Mouse (Mus musculus) 3134 (cell line): ENCODE results near the gene 4930470P17Rik.
"Not testable (repeated sequence)": the region's sequence is repeated elsewhere in the genome, so short reads cannot be mapped to it uniquely, and the experiment has no call there.

Experiments used
- DNase-seq: peaks from one replicate; pipeline ENCODE4 v3.0.0-alpha.2; 2011; ENCODE audit warnings: low spot score; ENCODE audit not compliant: insufficient read length; ENCODE audit errors: extremely low read depth

4930470P17Rik gene

DNA sequence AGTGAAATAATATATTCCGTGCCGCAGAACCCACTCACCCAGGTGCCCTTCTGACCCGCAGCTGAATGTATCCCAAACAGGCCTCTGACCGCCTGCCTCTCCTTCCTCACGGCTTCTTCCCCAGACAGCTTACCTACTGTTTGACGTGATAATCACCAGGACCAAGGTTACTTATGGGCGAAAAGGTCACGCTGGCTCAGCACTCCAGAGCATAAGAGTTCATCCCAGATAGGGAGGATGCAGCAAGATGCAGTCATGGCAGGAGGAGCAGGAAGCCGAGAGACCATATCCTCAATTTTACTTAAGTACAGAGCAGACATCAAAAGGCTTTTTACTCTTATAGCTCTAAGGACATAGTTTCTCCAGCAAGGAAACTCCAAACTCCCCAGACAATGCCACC, at the start of gene 4930470P17Rik:
4930470P17Rik (minus strand) TSS at position 101 of the 400 bp plus-strand sequence.
- DNase-seq: no peak

DNA sequence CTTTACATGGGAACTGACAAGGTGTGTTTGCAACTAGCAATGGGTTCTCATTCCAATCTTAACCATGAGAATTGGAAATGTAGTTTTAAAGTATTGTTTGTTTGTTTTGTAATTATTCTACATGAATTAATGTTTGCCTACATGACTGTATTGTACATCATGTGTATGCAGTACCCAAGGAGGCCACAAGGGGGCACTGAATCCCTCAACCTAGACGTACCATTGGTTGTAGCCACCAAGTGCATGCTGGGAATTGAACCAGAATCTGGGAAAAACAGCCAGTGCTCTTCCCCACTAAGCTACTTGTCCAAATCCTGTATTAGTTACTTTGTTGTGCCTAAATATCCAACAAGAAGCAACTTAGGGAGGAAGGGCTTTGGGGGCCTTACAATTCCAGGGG, 49.7 kb upstream of the 4930470P17Rik start:
- DNase-seq: no peak

DNA sequence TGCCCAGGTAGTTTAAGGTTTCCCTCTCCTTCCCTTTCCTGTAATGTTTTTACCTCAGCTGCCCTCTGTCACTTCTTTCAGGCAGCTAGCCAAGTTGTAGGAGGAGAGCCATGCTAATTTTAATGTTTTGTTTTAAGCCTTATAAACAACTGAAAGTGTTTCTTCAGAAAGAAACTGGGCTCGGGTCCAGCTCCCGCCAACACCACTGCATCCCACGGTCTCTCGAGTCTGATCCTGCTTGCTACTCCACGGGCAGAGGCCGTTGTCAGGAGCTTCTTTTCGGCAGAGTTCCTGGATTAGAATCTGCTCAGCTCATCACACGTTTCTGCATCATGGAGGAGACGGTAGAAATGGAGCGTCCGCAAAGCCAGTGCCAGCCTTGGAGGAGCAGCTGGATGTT, 46.7 kb upstream of the 4930470P17Rik start:
- no peak for DNase-seq

DNA sequence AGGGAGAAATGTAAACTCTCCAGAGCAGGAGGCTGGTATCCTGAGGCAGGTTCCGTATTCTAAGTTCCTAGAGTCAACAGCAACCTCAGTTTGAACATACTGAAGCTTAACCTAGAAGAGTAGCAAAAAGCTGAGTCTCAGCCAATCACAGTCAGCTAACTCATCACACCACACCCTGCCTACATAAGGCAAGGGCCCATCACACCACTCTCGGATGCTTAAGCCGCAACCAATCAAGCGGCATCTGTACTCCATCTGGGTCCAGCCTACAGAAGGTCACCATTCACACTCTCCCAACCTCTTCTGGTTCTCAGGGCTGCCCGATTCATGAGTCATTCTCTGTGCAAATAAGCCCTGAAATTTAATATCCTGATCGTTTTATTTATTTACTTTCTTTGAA, 44.4 kb upstream of the 4930470P17Rik start:
- no peak for DNase-seq

DNA sequence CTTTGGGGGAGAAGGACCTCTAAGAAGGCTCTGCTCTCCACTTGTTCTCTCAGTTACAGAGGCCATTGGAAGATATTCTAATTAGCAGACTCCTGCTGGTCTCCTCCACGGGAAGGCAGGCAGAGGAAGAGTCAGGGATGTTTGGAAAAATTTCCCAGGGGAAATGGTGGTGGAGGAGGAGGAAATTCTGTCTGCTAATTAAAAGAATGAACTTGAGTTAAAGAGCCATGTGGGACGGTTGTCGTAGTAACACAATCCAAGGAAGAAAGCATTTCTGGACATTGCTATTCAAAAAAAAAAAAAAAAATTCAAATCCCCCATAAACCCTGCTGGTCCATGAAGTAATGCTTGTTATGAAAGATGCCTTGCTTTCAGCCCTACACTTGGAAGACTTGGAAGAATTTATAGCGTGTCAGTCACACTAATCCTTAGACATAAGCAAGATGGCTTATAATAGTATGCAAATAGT, 40.6 kb upstream of the 4930470P17Rik start:
- no peak for DNase-seq

DNA sequence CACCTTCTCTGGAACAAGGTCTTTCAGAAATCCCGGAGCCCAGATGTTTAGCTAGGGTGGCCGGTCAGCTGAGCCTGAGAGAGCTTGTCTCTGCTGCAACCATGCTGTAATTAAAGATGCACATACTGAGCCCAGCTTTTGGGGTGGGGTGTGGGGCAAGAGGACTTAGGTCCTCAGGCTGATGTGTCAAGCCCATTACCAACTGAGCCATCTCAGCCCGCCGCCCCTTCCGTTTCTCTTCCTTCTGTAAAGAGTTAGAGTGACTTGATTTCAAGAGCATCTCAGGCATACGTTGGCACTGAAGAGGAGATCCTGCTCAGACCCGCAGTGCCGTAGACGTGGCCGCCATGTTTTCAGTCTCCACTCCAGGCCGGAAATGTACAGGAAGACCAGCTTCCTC, 38.5 kb upstream of the 4930470P17Rik start:
- no peak for DNase-seq

DNA sequence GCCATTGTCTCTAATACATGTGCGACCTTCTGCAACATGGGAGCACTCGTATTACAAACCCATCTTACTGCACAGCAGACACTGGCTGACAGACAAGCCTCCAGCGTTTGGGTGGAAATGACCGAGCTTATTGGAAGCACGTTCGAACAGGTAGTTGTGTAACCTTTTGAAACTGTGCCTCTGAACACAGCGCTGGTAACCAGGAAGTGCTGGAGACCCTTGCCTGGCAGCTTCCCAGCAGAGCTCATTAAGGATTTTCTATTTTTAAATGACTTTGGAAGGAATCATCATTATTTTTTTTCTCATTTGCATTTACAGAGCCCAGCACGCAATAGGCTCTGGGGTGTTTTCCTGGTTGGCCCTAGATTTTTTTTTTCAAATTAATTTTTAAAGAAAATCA, 36.9 kb upstream of the 4930470P17Rik start:
- DNase-seq: no peak

DNA sequence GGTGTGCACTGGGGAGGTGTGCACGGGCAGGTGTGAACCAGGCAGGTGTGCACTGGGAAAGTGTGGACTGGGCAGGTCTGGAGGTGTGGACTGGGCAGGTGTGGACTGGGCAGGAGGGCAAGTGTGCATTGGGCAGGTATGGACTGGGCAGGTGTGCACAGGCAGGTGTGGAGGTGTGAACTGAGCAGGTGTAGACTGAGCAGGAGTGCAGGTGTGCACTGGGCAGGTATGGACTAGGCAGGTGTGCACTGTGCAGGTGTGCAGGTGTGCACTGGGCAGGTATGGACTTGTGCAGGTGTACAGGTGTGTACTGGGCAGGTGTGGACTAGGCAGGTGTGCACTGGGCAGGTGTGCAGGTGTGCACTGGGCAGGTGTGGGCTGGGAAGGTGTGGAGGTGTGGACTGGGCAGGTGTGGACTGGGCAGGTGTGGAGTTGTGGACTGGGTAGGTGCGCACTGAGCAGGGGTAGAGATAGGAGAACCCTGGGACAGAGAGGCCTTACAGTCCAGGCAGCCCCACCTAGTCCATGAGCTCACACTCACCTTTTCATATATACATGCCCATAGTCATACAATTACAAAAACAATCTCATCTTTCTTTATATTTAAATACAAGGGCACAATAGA, 31.3 kb upstream of the 4930470P17Rik start:
- DNase-seq: no peak

DNA sequence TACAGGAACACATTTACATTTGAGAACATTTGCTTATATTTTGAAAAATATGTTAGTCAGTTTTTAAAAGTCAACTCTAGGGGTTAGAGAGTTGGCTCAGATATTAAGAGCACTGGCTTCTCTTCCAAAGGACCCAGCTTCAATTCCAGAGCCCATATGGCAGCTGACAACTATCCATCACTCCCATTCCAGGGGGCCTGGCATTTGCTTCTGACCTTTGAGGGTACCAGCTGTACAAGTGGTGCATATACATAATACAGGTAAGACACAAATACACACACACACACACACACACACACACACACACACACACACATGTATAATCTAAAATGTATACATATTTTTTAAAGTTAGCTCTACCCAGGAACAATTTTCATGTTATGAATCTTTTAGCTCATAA, 30.6 kb upstream of the 4930470P17Rik start:
- DNase-seq: no peak

DNA sequence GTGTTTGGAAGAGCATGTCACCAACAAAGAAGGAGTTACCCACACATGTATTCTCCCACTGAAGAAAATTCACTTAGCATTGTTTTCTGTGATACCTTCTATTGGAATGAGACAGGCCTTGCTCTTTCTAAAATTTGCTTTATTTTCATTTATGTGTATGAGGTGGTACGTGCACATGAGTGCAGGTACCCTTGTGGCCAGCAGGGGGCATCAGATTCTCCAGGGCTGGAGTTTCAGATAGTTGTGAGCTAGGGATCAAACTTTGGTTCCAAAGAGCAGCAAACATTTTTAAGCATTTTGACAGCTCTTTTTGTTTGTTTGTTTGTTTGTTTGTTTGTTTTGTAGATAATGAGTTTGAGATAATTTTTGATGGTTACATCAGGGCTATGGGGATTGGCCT, 29.6 kb upstream of the 4930470P17Rik start:
- DNase-seq: no peak

DNA sequence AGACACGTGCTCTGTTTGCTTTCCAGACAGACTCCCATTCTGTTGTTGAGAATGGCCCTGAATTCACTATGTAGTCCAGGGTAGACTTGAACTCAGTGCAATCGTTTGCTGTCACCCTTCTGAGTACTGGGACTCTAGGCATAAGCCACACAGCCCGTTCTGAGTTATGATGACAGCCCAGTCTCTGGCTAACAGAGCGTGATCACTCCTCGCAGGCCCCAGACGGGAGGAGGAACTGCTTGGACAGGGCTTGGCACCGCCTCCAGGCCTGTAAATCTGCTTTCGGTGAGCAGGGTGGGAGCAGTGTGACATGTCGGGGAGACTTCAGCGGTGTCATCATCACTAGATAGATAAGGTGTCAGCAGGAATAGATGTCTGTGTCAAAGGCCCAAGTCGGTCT, 28.7 kb upstream of the 4930470P17Rik start:
- DNase-seq: no peak

DNA sequence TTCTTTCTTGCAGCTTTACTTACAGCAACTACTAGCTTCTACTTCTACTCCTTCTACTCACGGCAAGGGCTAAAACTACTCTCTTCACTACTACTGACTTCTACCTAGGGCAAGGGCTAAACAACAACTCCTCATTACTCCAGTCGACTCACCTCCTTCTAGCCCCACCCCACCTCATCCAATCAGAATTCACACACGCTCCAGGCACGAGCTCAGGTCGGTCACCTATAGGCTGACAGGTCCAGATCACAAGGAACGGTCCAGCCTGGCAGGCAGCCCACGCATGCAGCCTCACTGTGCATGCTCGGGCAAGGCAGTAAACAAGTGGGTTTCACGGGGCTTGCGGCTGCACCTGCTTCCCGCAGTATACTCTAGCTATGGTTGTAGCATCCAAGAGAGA, 26.2 kb upstream of the 4930470P17Rik start:
- not testable (repeated sequence) for DNase-seq

DNA sequence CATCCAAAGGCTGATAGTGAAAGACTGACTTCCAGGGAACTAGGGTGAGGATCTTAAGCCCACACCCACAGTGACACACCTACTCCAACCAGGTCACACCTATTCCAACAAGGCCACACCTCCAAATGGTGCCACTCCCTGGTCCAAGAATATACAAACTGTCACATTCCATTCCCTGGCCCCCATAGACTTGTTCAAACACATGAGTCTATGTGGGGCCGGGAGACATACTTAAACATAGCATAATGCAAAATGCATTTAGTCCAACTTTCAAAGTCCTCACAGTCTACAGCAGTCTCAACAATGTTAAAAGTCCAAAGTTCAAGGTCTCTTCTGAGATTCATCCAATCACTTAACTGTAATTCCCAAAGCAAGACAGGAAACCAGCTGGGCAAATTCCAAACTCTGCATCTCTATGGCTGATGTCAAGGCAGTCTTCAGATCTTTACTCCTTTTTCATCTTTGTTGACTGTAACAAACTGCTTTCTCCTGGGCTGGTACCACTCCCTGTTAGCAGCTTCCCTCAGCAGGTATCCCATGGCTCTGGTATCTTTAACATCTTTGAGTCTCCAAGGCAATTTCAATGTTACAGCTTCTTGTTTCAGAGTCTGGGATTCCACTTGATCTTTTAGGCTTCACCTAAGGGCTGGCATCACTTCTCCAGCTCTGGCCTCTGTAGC, 22.5 kb upstream of the 4930470P17Rik start:
- not testable (repeated sequence) for DNase-seq

DNA sequence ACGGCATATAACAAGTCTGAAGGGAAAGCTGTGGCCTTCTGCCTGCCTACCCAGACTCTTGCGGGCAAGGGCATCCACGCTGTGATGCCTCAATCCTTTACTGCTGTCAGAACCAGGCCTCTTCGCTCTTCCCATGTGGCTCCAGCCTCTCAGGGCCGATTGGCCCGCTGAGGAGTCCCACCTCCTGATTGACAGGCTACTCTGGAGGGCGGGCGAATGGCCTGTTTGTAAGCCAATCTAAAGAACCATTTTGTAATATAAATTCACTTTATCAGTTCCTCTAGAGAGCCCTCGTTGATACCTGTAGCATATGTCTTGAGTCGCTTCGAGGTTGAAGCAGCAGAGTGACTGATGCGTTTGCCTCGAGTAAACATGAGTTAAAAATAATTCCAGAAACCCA, 21.2 kb upstream of the 4930470P17Rik start:
- DNase-seq: no peak

DNA sequence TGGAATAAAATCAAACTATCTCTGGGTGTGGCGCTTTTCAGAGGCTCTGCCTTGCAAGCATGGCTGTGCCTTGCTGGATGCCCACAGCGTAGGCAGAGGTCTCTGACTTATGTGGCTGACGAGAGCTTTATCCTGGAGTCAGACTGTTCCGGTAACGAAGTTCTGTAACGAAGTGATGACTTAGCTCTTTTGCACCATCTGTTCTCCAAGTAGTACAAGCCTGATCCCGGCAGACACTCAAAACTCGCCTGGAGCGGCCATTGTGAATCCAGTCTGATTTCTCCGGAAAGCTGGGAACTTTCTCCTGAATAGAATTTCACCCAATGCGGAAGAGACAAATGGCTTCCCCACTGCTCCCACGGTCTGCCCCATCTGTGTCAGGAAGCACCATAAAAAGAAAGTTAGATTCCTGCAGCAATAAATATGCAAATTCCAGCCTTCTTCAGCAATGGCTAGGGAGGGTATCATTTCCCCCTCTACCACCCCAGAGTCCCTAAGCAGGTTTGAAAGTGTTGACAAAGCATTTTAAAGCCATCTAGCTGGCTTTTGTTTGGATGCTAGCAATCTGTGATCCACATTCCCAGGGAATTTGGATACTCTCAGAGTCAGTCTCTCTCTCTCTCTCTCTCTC, 17.2 kb upstream of the 4930470P17Rik start:
- DNase-seq: no peak

DNA sequence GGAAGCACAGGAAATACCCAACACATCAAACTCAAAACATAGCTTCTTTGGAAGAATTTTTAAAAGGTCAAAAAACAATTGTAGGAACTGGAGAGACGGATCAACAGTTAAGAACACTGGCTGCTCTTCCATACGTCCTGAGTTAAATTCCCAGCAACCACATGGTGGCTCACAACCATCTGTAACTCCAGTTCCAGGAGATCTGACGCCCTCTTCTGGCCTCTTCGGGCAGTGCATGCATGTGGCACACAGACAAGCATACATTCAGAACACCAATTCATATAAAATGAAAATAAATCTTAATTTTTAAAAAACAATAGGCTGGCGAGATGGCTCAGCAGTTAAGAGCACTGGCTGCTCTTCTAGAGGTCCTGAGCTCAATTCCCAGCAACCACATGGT, 10.0 kb upstream of the 4930470P17Rik start:
- DNase-seq: not testable (repeated sequence)

DNA sequence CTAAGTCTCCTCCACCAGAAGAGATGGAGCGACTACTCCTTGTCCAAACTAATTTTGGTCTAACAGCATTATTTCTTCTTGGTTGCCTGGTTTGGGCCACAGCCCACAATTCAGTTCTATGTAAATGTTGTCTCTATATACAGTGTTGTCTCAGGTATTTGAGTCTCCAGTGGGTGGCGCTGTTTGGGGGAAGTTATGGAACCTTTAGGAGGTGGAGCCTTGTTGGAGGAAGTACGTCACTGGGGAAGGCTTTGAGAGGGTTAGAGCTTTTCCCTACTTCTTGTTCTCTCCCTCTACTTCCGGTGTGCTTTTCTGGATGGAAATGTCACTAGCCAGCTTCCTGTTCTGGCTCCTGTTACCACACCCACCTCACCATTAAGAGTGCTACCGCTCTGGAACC, 646 bp downstream of the 4930470P17Rik start:
- no peak for DNase-seq

DNA sequence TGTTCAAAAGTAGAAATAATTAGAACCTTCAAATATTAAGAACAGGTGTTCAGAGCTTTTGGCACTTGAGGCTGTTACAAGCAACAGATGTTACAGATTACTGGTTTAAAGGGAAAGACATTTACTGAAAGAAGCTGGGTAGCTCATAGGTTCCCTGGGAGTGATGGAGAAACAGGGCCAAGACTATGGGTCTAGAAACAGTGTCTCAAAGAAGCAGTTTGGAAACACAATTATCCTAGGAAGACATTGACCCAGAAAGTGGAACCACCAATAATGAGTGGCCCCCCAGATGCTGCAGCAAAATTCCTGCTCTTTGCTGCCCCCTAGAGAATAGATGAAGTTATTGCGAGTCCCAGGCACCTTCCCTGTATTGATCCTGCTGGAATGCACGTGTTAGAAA, 4.2 kb downstream of the 4930470P17Rik start:
- no peak for DNase-seq

DNA sequence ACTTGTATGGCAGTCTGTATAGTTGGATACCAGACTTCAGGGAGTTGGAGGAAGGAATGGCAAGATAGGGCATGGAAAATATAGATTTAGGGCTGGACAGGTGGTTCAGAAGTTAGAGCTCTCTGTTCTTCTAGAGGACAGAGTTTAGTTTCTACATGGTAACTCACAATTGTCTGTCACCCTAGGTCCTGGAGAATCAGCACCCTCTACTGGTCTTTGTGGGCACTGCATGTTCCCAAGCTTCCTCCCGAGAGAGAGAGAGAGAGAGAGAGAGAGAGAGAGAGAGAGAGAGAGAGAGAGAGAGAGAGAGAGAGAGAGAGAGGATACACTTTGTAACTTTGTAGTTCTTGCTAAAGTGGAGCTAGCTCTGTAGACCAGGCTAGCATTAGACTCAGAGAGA, 5.1 kb downstream of the 4930470P17Rik start:
- DNase-seq: peak; percentile 19

DNA sequence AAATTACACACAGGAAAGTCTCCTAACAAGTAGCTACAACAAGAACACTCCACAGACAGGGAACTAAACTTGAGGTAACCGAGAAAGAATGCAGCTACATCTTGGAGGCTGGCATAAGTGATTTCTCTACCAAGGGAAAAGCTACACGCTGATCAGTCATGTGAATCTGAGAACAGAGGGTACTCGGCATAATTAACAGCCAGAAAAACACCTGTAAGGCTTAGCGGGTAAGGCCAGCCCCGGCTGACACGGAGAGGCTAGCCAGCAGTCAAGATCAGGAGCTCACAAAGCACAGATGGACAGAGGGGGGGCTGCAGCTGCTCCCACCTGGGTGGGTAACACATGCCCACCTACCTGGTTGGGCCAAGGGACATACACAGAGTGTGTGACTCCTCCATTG, 9.7 kb downstream of the 4930470P17Rik start:
- DNase-seq: no peak

DNA sequence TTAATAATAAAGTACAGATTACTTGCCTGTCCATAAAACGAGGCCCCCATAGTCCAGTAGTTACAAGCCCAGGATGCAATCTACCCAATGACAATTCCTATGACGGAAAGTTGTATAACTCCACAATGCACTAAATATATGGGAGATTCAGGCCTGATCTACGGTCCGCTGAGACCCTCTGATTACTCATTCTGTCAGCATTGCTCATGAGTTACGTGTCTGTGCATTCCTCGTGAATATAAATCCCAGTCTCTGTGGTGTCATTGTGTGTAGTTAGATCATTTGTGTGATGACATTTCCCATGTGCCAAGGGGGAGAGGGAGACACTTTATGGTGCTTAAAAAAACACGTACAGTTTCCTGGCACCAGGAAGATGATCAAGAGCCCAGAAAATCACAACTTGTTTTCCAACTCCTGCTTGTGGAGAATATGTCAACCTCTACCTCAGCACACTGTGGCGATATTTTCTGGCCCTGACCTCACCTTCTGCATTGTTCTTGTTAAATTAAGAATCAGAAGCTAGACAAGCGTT, 13.4 kb downstream of the 4930470P17Rik start:
- no peak for DNase-seq

DNA sequence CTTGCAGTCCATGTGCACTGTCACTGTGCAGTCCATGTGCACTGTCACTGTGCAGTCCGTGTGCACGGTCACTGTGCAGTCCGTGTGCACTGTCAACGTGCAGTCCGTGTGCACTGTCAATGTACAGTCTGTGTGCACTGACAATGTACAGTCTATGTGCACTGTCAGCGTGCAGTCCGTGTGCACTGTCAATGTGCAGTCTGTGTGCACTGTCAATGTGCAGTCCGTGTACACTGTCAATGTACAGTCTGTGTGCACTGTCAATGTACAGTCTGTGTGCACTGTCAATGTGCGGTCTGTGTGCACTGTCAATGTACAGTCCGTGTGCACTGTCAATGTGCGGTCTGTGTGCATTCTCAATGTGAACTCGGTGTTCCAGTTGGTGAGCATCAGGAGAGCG, 17.1 kb downstream of the 4930470P17Rik start:
- DNase-seq: no peak
